Mouse (Mus musculus) heart, adult 2 months (tissue): ENCODE data around the gene Kdm7a. TPM values are rescaled to one million over a fixed set of nuclear protein-coding genes. Genes with fewer than 3 reads are reported as not detected.

Experiments used
- DNase-seq, 2 experiments: peaks; one replicate each; pipeline ENCODE4 v3.0.0; 2021
- H3K27ac ChIP-seq: fragments of 200-600 bp; 2 replicates; pipeline ENCODE4 v1.8.1; 2022
- H3K27me3 ChIP-seq: fragments of 200-500 bp; 2 replicates; pipeline ENCODE4 v1.6.1; 2012; ENCODE audit warnings: mild to moderate bottlenecking, low read length, inconsistent platforms, mixed read lengths; ENCODE audit not compliant: control insufficient read depth, insufficient read depth
- H3K36me3 ChIP-seq: fragments of 200-500 bp; 2 replicates; pipeline ENCODE4 v1.6.1; 2012; ENCODE audit warnings: low read length, inconsistent platforms; ENCODE audit not compliant: control insufficient read depth, insufficient read depth
- H3K4me1 ChIP-seq: fragments of 200-500 bp; 2 replicates; pipeline ENCODE4 v1.6.1; 2011; ENCODE audit warnings: low read length; ENCODE audit not compliant: control insufficient read depth, insufficient read depth
- H3K4me3 ChIP-seq: fragments of 200-600 bp; 2 replicates; pipeline ENCODE4 v1.8.1; 2022
- H3K79me2 ChIP-seq: fragments of 200-500 bp; replicated peaks from 2 replicates; pipeline ENCODE4 v1.6.1; 2012; ENCODE audit warnings: mild to moderate bottlenecking, inconsistent platforms, low read length, moderate library complexity, mixed read lengths; ENCODE audit not compliant: control insufficient read depth, insufficient read depth
- H3K9ac ChIP-seq: fragments of 200-500 bp; 2 replicates; pipeline ENCODE4 v1.6.1; 2012; ENCODE audit warnings: low read depth, mild to moderate bottlenecking, control low read depth, inconsistent platforms, low read length, mixed read lengths
- CTCF ChIP-seq: fragments of 200-600 bp; IDR thresholded peaks from 2 replicates; pipeline ENCODE4 v1.8.1; 2022; ENCODE audit warnings: antibody characterized with exemption, mild to moderate bottlenecking, moderate library complexity
- EP300 ChIP-seq: fragments of 200-500 bp; IDR thresholded peaks from 2 replicates; pipeline ENCODE4 v1.6.1; 2011; ENCODE audit warnings: low read depth, low read length, control low read depth; ENCODE audit not compliant: insufficient read depth
- POLR2A ChIP-seq: fragments of 200-500 bp; IDR thresholded peaks from 2 replicates; pipeline ENCODE4 v1.6.1; 2011; ENCODE audit warnings: mild to moderate bottlenecking, low read depth, low read length, control low read depth; ENCODE audit not compliant: insufficient read depth
- WGBS: fragments of 180-500 bp; shearing (Covaris S2); methylation state at CpG from one replicate; pipeline ENCODE4 v1.1.7; 2018; 5-methylcytosine and 5-hydroxymethylcytosine counted together
- intact Hi-C: fragments of 180-260 bp; cut with DNase I; formaldehyde crosslinking; loops from one replicate; pipeline ENCODE4 v1.15.1; 2025
- polyA plus RNA-seq: library from polyadenylated mRNA; depleted of rRNA; stranded (reverse); fragments of >200 nt; gene quantifications from 2 replicates; pipeline ENCODE4 v1.2.3, GENCODE M21; 2012
- total RNA-seq, 2 experiments: library from RNA; stranded (reverse); gene quantifications; 2 replicates each; pipeline ENCODE4 v1.2.3; 2021

The Kdm7a gene
- total and polyA plus RNA-seq, 3 experiments = 2.5 to 20.5 (median 18.5) TPM

DNA sequence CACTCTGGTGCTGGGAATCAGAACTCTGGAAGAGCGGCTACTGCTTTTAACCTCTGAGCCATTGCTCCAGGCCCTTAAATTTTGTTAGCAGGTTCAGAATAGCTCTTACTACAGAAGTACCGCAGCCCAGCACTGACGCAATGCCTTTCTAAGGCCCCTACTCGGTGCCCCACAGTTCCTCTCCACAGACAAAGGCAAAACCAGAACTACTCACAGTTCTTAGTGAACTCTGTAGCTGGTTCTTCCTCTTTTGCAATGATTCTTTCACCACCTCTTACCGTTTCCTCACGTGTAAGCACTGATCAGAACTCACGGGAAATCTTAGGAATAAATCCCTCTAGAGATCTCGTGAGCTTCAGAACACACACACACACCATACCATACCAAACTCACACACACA is 24.1 kb upstream of the Kdm7a start:
- 80% methylated on average over 8 of the region's 8 CpGs for WGBS
- intact Hi-C loops = no loop called here
- Histone ChIP-seq H3K27me3 (no peaks in the 10 kb centered on the region), H3K79me2 (no peaks in the 10 kb centered on the region), H3K27ac (no peak overlapping the region), H3K36me3 (no peaks in the 10 kb centered on the region), H3K9ac (no peak overlapping the region), H3K4me3 (no peak overlapping the region), H3K4me1 (peaks cover 2% of the 10 kb centered on the region)
- peak in 1 of 2 experiments; percentile 44 for DNase-seq
- no peak for TF ChIP-seq EP300

DNA sequence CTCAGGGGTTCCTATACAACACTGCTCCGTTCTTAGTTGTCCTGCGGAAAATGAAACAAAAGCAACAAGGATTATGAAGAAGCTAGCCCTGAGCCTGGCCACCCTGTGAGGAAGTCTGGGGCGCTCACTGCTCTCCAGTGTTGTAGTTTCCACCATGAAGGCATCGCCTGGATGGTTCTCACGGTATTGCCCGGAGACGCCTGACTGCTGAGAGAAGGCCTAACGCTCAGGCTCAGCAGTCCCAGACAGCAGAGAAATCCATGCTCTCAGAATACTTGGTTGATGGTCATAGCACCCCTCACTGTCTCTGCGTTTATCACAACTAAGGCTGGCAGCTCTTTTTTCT is 20.0 kb upstream of the Kdm7a start:
- no peaks in the 10 kb centered on the region for H3K79me2 ChIP-seq
- TF ChIP-seq EP300 = no peak
- TF ChIP-seq CTCF = no peak
- no peak for TF ChIP-seq POLR2A
- H3K27me3 ChIP-seq = no peaks in the 10 kb centered on the region
- H3K4me1 ChIP-seq = peaks cover 2% of the 10 kb centered on the region
- DNase-seq = no peak
- H3K27ac ChIP-seq = no peak overlapping the region; the same call in 1 of the 2 replicates
- WGBS = 46% methylated on average over 9 of the region's 9 CpGs
- H3K9ac ChIP-seq = peak overlapping the region; percentile 19; the same call in 1 of the 2 replicates
- intact Hi-C loops = no loop called here
- H3K36me3 ChIP-seq = no peaks in the 10 kb centered on the region
- H3K4me3 ChIP-seq = no peak overlapping the region

- 30% methylated on average over 7 of the region's 7 CpGs for WGBS
- no peak overlapping the region for H3K4me3 ChIP-seq
- no peak for TF ChIP-seq EP300
- no peak for TF ChIP-seq POLR2A
- no peak for TF ChIP-seq CTCF
- DNase-seq = peak in 1 of 2 experiments; percentile 23
- H3K9ac ChIP-seq = no peak overlapping the region
- no peaks in the 10 kb centered on the region for H3K36me3 ChIP-seq
- no peaks in the 10 kb centered on the region for H3K27me3 ChIP-seq
- peaks cover 2% of the 10 kb centered on the region for H3K4me1 ChIP-seq
- no peaks in the 10 kb centered on the region for H3K79me2 ChIP-seq
- intact Hi-C loops = no loop called here
- H3K27ac ChIP-seq = no peak overlapping the region; the same call in 1 of the 2 replicates
These were observed 19.5 kb upstream of the Kdm7a start for GRCm38 (mm10) chr6:39225876-39226609.

GRCm38 (mm10) chr6:39223328-39223885 is 16.8 kb upstream of the Kdm7a start:
- no peak overlapping the region for H3K9ac ChIP-seq
- H3K4me3 ChIP-seq = no peak overlapping the region
- H3K4me1 ChIP-seq = peaks cover 2% of the 10 kb centered on the region
- no peak overlapping the region for H3K27ac ChIP-seq
- no peaks in the 10 kb centered on the region for H3K36me3 ChIP-seq
- intact Hi-C loops = no loop called here
- WGBS = 87% methylated on average over 5 of the region's 5 CpGs
- no peaks in the 10 kb centered on the region for H3K79me2 ChIP-seq
- no peak for DNase-seq
- TF ChIP-seq EP300 (no peak), POLR2A (no peak), CTCF (no peak)
- H3K27me3 ChIP-seq = no peaks in the 10 kb centered on the region

DNA sequence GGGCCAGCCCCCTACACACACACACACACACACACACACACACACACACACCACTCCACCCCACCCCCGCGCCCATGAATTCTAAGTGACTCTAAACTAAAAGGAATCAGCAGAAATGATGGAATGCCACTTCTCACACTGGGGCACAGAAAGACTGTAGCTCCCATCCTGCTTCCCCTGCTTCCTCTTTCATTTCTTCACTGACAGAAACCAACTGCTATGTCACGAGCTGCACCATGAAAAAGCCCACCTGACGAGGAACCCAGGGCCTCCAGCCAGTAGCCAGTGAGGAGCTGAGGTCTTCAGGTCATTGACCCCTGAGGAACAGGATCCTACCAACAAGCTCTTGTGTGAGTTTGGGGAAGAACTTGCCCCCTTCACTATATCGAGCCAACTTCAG is 15.9 kb upstream of the Kdm7a start:
- no peak for DNase-seq
- Histone ChIP-seq H3K4me3 (no peak overlapping the region), H3K36me3 (no peaks in the 10 kb centered on the region), H3K27ac (no peak overlapping the region), H3K27me3 (no peaks in the 10 kb centered on the region), H3K9ac (no peak overlapping the region), H3K79me2 (no peaks in the 10 kb centered on the region), H3K4me1 (peaks cover 2% of the 10 kb centered on the region)
- intact Hi-C loops = no loop called here
- TF ChIP-seq EP300 = no peak
- TF ChIP-seq CTCF = no peak
- no peak for TF ChIP-seq POLR2A
- WGBS = 75% methylated on average over 5 of the region's 5 CpGs

DNA sequence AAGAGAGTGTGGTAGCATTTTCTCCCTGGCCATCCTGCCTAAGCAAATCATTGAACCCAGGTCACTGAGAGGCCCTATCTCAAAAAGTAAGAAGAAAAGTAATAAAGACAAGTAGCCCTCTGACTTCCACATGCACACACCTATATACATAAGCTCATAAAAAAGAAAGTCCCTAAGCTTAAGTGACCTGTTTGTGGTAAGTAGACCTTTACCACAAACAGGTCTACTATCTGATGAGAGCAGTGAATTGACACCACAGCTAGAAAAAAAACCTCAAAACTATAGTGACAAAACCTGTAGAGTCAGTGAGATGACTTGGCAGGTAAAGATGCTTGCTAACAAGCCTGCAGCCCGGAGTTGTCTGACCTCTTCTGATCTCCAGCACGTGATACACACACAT is 11.4 kb upstream of the Kdm7a start:
- WGBS = 88% methylated on average over 2 of the region's 2 CpGs

More for the DNA sequence above, 11.4 kb upstream of the Kdm7a start:
- H3K4me1 ChIP-seq = no peaks in the 10 kb centered on the region
- no peaks in the 10 kb centered on the region for H3K36me3 ChIP-seq
- no peak overlapping the region for H3K27ac ChIP-seq
- no peak for TF ChIP-seq CTCF
- no peak for TF ChIP-seq EP300
- TF ChIP-seq POLR2A = no peak
- no peaks in the 10 kb centered on the region for H3K79me2 ChIP-seq
- no peak for DNase-seq
- intact Hi-C loops = no loop called here
- no peak overlapping the region for H3K4me3 ChIP-seq
- H3K9ac ChIP-seq = no peak overlapping the region
- no peaks in the 10 kb centered on the region for H3K27me3 ChIP-seq
